Mouse (Mus musculus) spleen, adult 2 months (tissue): ENCODE data around the gene Clcn1. TPM values are rescaled to one million over a fixed set of nuclear protein-coding genes. Genes with fewer than 3 reads are reported as not detected.
A peak's percentile ranks its signal among the peaks of the same experiment; 100 is the strongest.

Experiments used
- DNase-seq, 2 experiments: peaks; one replicate each; pipeline versions ENCODE4 v3.0.0 to v3.0.0-alpha.2; 2012 to 2021; ENCODE audit warnings: low spot score in 2 of 2, low read depth in 1 of 2
- H3K27ac ChIP-seq: fragments of 200-500 bp; 2 replicates; pipeline ENCODE4 v1.5.1; 2012; ENCODE audit warnings: low read length, inconsistent platforms; ENCODE audit not compliant: insufficient read depth
- H3K27me3 ChIP-seq: fragments of 200-500 bp; 2 replicates; pipeline ENCODE4 v1.6.1; 2012; ENCODE audit warnings: mild to moderate bottlenecking, moderate library complexity, low read length, inconsistent platforms; ENCODE audit not compliant: control insufficient read depth, insufficient read depth
- H3K36me3 ChIP-seq: fragments of 200-500 bp; 2 replicates; pipeline ENCODE4 v1.6.1; 2012; ENCODE audit warnings: mild to moderate bottlenecking, low read length, inconsistent platforms; ENCODE audit not compliant: control insufficient read depth, insufficient read depth
- H3K4me1 ChIP-seq: fragments of 200-500 bp; 2 replicates; pipeline ENCODE4 v1.6.1; 2011; ENCODE audit warnings: inconsistent platforms; ENCODE audit not compliant: control insufficient read depth, insufficient read depth, insufficient read length
- H3K4me3 ChIP-seq: fragments of 200-500 bp; 2 replicates; pipeline ENCODE4 v1.5.1; 2011; ENCODE audit warnings: mild to moderate bottlenecking, inconsistent platforms; ENCODE audit not compliant: insufficient read depth, insufficient read length; ENCODE audit errors: extremely low read depth
- CTCF ChIP-seq: fragments of 200-500 bp; IDR thresholded peaks from 2 replicates; pipeline ENCODE4 v1.5.1; 2011; ENCODE audit warnings: mild to moderate bottlenecking, inconsistent platforms; ENCODE audit not compliant: insufficient read depth, insufficient read length, insufficient replicate concordance; ENCODE audit errors: extremely low read depth
- POLR2A ChIP-seq: fragments of 200-500 bp; IDR thresholded peaks from 2 replicates; pipeline ENCODE4 v1.6.1; 2011; ENCODE audit warnings: low read depth, low read length, inconsistent platforms
- WGBS: fragments of 180-500 bp; shearing (Covaris S2); methylation state at CpG from one replicate; pipeline ENCODE4 v1.1.7; 2018; 5-methylcytosine and 5-hydroxymethylcytosine counted together
- polyA plus RNA-seq: library from polyadenylated mRNA; depleted of rRNA; stranded (reverse); fragments of >200 nt; gene quantifications from 2 replicates; pipeline ENCODE4 v1.2.3, GENCODE M21; 2012

Gene Clcn1
- polyA plus RNA-seq, 1 experiment, result 0.18 TPM

DNA sequence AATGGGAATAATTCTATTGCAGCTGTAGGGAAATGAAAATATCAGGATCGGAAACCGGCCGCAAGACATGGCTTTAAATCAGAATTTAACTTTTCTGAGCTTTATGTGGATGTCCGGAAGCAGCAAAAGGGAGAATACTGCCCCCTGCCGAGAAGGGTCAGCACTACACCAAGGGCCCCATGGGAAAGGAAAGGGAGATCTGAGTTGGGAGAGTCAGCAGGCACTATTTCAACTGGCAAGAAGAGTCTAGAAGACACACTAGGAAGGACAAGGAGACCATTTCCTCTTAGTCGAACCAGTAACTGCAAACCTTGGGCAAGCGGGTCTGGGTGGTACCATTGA is 38.8 kb downstream of the Clcn1 start:
- Histone ChIP-seq H3K27me3 (peaks cover 18% of the 10 kb centered on the region), H3K4me3 (peak overlapping the region; percentile 61; the same call in 1 of the 2 replicates), H3K36me3 (no peaks in the 10 kb centered on the region), H3K27ac (no peak overlapping the region), H3K4me1 (peaks cover 5% of the 10 kb centered on the region; the same call in 1 of the 2 replicates)
- peak; percentile 76; the same call in 1 of the 2 replicates for TF ChIP-seq CTCF
- no peak for TF ChIP-seq POLR2A
- DNase-seq, result peak; percentile 46 to 75
- 10% methylated on average over 7 of the region's 7 CpGs for WGBS

DNA sequence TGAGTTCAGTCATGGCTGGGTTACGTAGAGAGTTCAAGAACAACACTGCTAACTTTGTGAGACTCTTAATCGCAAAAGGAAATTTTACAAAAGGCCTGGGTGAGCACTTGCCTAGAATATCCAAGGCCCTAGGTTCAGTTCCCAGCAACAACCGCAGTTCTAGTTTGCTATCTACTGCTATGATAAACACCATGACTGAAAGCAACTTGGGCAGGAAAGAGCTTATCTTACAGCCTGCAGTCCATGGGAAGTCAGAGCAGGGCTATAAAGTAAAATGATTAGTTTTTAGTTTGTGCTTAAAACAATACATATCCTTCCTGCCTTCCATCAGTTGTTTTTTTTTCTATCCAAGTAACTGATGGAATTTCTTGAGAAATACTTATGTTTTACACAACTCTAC is 40.0 kb downstream of the Clcn1 start:
- Histone ChIP-seq H3K4me3 (no peak overlapping the region), H3K27me3 (peaks cover 18% of the 10 kb centered on the region), H3K36me3 (no peaks in the 10 kb centered on the region), H3K27ac (no peak overlapping the region), H3K4me1 (peaks cover 5% of the 10 kb centered on the region; the same call in 1 of the 2 replicates)
- 88% methylated on average over 3 of the region's 3 CpGs for WGBS
- no peak for DNase-seq
- TF ChIP-seq CTCF, result no peak
- TF ChIP-seq POLR2A, result no peak

DNA sequence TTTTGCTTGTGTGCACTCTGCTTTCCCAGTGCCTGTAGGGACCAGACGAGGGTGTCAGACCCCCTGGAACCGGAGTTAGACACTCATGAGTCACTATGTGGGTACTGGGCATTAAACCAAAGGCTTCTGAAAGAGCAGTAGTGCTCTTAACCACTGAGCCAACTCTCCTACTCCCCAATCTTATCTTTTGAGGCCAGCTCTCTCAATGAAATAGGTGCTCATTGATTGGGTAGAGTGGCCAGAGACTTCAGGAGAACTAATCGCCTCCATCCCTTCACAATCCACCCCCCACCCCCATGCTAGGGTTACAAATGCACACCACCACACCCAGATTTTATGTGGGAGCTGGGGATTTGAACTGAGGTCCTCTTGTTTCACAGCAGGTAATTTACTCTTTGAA is 42.3 kb downstream of the Clcn1 start:
- DNase-seq, result no peak
- Histone ChIP-seq H3K27ac (no peak overlapping the region), H3K27me3 (peaks cover 10% of the 10 kb centered on the region), H3K4me1 (peaks cover 5% of the 10 kb centered on the region; the same call in 1 of the 2 replicates), H3K4me3 (no peak overlapping the region), H3K36me3 (no peaks in the 10 kb centered on the region)
- no peak for TF ChIP-seq CTCF
- no peak for TF ChIP-seq POLR2A
- 88% methylated on average over 3 of the region's 3 CpGs for WGBS

DNA sequence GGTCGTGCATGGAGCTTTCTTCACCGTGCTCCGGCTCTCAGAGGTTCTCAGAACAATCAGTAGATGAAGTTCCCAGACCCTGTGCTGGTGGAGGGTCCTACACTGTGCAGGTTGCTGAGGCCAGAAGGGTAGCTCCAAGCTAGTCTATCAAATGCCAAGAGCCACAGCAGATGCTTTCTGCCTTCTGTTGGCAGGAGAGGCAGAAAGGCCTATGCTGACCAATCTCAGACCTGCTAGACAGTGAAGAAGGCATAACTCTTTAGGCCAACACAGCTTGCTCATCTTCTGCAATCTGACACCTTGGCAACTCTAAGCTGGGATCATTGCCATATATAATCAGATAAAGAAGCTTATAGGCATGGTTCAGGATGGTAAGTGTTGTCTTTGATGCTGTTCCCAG is 43.7 kb downstream of the Clcn1 start:
- no peak overlapping the region for H3K27ac ChIP-seq
- no peak overlapping the region for H3K4me3 ChIP-seq
- H3K4me1 ChIP-seq, result no peaks in the 10 kb centered on the region
- TF ChIP-seq CTCF (no peak), POLR2A (no peak)
- no peaks in the 10 kb centered on the region for H3K27me3 ChIP-seq
- 88% methylated on average over 3 of the region's 3 CpGs for WGBS
- H3K36me3 ChIP-seq, result no peaks in the 10 kb centered on the region
- DNase-seq, result no peak

DNA sequence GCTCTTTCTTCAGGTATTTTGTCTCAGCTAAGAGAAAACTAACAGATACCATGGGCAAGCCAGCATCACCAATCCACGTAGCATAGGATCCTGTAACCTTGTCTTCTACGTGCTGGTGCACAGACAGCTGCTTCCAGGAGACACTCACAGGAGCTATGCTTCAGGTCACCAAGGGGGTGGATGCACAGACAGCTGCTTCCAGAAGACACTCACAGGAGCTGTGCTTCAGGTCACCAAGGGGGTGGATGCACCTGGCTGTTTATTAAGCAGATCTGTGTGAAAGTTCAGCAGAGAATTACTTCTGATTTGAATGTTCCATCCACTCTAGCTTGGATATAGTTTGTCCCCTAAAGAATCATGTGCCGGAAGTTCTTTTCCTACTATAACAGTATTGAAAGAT is 44.5 kb downstream of the Clcn1 start:
- Histone ChIP-seq H3K4me1 (no peaks in the 10 kb centered on the region), H3K4me3 (no peak overlapping the region), H3K27me3 (no peaks in the 10 kb centered on the region), H3K27ac (no peak overlapping the region), H3K36me3 (no peaks in the 10 kb centered on the region)
- TF ChIP-seq POLR2A, result no peak
- no peak for TF ChIP-seq CTCF
- DNase-seq, result no peak
- 79% methylated on average over 3 of the region's 3 CpGs for WGBS

DNA sequence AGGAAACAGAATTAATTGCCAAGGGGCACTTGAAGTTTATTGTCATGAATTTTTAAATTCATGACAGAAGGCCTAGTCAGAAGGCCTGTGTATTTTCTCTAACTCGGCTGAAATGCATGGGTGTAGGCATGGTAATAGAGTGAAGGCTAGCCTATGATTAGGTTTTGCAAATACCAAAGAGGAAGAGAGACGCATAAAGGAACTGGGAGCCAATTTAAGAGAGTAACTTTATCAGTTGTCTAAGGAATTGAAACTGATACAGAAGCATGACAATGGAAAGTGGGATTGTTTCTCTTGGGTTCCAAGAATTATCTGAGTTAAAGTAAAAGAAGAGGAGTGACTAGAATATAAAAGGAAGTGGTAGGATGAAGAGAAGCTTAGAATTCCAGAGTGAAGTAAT is 52.7 kb downstream of the Clcn1 start:
- no peak overlapping the region for H3K4me3 ChIP-seq
- WGBS, result 80% methylated on average over 2 of the region's 2 CpGs
- no peaks in the 10 kb centered on the region for H3K27me3 ChIP-seq
- no peak for TF ChIP-seq POLR2A
- TF ChIP-seq CTCF, result no peak
- no peak for DNase-seq
- no peak overlapping the region for H3K27ac ChIP-seq
- peaks cover 10% of the 10 kb centered on the region; the same call in 1 of the 2 replicates for H3K4me1 ChIP-seq
- no peaks in the 10 kb centered on the region for H3K36me3 ChIP-seq

DNA sequence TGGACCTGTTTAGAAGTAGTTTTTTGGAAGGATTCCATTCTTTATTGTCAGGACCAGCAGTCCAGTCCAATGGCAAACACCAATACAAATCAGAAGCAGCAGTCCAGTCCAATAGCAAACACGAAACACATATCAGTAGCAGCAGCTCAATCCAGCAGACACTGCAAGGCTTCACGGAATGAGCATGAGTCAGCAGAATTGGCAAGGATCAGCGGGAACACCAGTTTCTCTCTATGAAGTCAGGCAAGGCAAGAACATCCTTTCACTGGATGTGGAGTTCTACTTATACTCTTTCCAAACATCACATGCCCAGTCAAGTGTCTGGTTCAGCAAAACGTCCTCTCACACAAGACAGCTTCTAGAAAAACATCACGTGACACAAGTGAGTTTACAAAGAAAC is 53.5 kb downstream of the Clcn1 start:
- Histone ChIP-seq H3K27ac (no peak overlapping the region), H3K4me1 (peaks cover 15% of the 10 kb centered on the region; the same call in 1 of the 2 replicates), H3K36me3 (no peaks in the 10 kb centered on the region), H3K27me3 (no peaks in the 10 kb centered on the region), H3K4me3 (no peak overlapping the region)
- 82% methylated on average over 5 of the region's 5 CpGs for WGBS
- no peak for DNase-seq
- no peak for TF ChIP-seq POLR2A
- no peak for TF ChIP-seq CTCF
